Mouse (Mus musculus): ENCODE data around the gene Mad1l1.

Mad1l1 gene

GRCm38 (mm10) chr5:140089263-140089662, 232.1 kb downstream of the Mad1l1 start:
- DNase-seq (ENCODE audit: low spot score) = no peak

- no peak for DNase-seq (ENCODE audit: low spot score)
These were observed 234.1 kb downstream of the Mad1l1 start for GRCm38 (mm10) chr5:140087242-140087641.

GRCm38 (mm10) chr5:140084341-140084740, 237.0 kb downstream of the Mad1l1 start:
- no peak for DNase-seq (ENCODE audit: low spot score)

GRCm38 (mm10) chr5:140083911-140084310, 237.4 kb downstream of the Mad1l1 start:
- no peak for DNase-seq (ENCODE audit: low spot score)

- no peak for DNase-seq (ENCODE audit: low spot score)
These were observed 239.0 kb downstream of the Mad1l1 start for GRCm38 (mm10) chr5:140082204-140082812.

- no peak for DNase-seq (ENCODE audit: low spot score)
These were observed 240.3 kb downstream of the Mad1l1 start for GRCm38 (mm10) chr5:140081084-140081483.

- DNase-seq (ENCODE audit: low spot score) = no peak
These were observed 241.8 kb downstream of the Mad1l1 start for GRCm38 (mm10) chr5:140079511-140079910.

GRCm38 (mm10) chr5:140078406-140078805, 242.9 kb downstream of the Mad1l1 start:
- no peak for DNase-seq (ENCODE audit: low spot score)

- DNase-seq (ENCODE audit: low spot score) = no peak
These were observed 244.9 kb downstream of the Mad1l1 start for GRCm38 (mm10) chr5:140076438-140076837.

- no peak for DNase-seq (ENCODE audit: low spot score)
These were observed 247.7 kb downstream of the Mad1l1 start for GRCm38 (mm10) chr5:140073671-140074116.

GRCm38 (mm10) chr5:140073148-140073670, 248.1 kb downstream of the Mad1l1 start:
- DNase-seq (ENCODE audit: low spot score) = no peak

GRCm38 (mm10) chr5:140068506-140068905, 252.8 kb downstream of the Mad1l1 start:
- DNase-seq (ENCODE audit: low spot score) = no peak

GRCm38 (mm10) chr5:140068051-140068450, 253.3 kb downstream of the Mad1l1 start:
- no peak for DNase-seq (ENCODE audit: low spot score)

- no peak for DNase-seq (ENCODE audit: low spot score)
These were observed 254.6 kb downstream of the Mad1l1 start for GRCm38 (mm10) chr5:140066769-140067168.

GRCm38 (mm10) chr5:140066281-140066680, 255.1 kb downstream of the Mad1l1 start:
- no peak for DNase-seq (ENCODE audit: low spot score)

GRCm38 (mm10) chr5:140065281-140065945, 255.9 kb downstream of the Mad1l1 start:
- no peak for DNase-seq (ENCODE audit: low spot score)

- DNase-seq (ENCODE audit: low spot score) = no peak
These were observed 256.8 kb downstream of the Mad1l1 start for GRCm38 (mm10) chr5:140064521-140064920.

- DNase-seq (ENCODE audit: low spot score) = no peak
These were observed 258.5 kb downstream of the Mad1l1 start for GRCm38 (mm10) chr5:140062828-140063227.

GRCm38 (mm10) chr5:140062316-140062715, 259.0 kb downstream of the Mad1l1 start:
- DNase-seq (ENCODE audit: low spot score) = no peak

- no peak for DNase-seq (ENCODE audit: low spot score)
These were observed 260.0 kb downstream of the Mad1l1 start for GRCm38 (mm10) chr5:140061296-140061879.

- DNase-seq (ENCODE audit: low spot score) = no peak
These were observed 265.1 kb downstream of the Mad1l1 start for GRCm38 (mm10) chr5:140056291-140056690.

GRCm38 (mm10) chr5:140055431-140055830, 265.9 kb downstream of the Mad1l1 start:
- DNase-seq (ENCODE audit: low spot score) = no peak

GRCm38 (mm10) chr5:140053626-140054025, 267.7 kb downstream of the Mad1l1 start:
- no peak for DNase-seq (ENCODE audit: low spot score)
